Mouse (Mus musculus) naive thymus-derived CD4-positive, alpha-beta T cell, adult 2 months (primary cell): ENCODE measurements around the gene Shank2.

Experiments
- DNase-seq: peaks from one replicate; pipeline ENCODE4 v3.0.0-alpha.2; 2011; ENCODE audit warnings: low read depth

Gene Shank2

DNA sequence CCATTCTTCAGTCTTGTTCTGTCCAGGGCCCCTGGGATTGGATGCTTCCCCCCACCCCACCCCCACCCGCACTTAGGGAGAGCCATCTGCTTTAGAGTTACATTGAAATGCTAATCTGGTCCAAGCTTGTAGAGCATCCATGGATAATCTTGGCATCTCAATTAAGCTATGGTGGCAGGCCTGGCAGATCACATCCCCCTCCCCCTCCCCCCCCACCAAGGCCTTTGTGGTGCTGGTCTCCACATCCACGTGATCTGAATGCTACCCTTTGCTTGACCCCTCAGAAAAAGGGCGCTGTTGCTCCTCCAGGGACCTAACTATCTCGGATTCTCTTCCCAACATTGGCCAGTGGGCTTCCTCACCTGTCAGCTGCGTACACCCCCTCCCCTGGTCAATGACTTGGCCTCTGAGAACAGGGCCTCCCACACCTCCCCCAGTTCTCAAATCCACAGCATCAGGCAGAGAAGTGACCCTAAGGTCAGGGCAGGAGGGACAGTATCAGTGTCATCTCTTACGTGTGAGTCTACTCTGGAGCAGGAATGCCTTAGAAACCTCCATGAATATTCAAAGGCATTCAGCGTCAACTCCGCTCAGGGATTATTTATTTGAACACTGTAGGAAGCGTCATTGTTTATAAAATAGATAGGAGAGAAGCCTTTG is 104.8 kb downstream of the Shank2 start:
- DNase-seq: no peak

DNA sequence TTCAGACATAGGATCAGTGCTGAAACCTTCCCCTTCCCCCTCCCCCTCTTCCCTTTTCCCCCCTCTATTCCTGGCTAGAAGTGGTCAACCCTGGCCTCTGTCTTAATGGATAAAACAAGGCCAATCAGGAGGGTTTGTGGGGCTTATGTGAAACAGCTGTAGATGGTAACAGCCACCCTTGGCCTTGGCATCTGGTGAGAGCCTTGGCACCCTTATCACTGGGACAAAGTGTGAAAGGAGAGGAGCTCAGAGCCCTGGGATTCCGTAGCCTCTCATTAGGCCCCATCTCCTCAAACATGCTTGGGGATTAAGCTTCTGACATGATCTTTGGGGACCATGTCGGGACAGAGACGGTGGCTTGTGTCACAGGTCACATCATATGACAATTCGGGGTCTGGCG is 106.4 kb downstream of the Shank2 start:
- no peak for DNase-seq

DNA sequence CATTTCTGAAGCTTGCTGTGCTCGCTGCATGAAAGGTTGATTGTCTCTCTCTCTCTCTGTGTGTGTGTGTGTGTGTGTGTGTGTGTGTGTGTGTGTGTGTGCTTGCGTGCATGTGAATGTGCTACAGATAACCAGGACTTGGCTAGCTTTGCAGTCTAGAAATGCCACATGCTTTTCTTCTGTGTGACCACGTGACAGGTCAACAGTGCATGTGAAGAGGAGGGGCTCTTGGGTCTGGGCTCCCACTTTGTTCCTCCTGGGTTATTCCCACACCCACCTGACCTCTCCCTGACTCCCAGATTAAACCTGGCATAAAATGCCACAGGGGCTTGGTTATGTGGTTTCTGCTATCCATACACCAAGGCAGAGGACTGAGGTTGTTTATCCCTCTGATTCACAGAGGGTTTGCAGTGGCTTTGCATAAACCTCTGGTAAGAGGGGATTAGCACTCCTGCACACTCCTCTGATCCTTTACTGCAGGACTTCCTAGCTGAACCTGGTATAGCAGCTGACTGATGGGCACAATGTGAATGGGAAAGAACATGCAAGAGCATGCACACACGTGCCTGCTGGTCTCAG is 109.4 kb downstream of the Shank2 start:
- DNase-seq: no peak

DNA sequence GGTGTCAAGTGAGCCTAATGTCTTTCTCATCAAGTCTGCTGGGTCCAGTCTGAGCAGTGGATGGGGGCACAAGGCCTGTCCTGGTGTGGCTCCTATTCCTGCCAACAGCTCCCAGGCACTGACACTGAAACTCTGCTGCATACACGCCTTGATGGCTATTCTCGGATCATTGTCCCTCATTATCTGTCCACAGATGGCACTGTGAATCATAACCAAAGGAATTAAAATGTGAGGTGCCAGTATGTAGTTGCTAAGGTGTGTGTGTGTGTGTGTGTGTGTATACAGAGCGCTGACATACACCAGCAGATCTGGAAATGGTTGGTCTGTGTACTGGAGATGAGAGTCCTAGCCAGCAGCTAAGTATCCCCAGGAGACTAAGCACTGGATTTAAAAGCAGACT is 110.3 kb downstream of the Shank2 start:
- no peak for DNase-seq

DNA sequence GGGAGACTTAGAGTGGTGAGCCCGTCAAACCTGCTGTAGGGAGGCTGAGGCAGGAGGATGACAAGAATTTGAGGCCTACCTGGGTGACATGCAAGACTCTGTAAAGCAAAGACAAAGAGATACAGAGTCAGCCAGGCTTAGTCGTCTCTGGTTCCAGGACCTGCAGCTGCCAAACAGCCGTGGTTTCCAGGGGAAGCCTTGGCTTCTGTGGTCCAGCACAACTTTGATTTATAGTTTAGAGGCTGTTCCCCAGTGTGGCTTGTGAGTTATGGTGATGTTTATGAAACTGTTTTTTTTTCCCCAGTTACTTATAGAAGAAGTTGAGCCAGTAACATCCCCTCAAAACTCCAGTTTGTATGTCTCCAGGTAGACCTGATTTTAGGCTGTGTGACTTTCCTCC is 112.5 kb downstream of the Shank2 start:
- DNase-seq: no peak

DNA sequence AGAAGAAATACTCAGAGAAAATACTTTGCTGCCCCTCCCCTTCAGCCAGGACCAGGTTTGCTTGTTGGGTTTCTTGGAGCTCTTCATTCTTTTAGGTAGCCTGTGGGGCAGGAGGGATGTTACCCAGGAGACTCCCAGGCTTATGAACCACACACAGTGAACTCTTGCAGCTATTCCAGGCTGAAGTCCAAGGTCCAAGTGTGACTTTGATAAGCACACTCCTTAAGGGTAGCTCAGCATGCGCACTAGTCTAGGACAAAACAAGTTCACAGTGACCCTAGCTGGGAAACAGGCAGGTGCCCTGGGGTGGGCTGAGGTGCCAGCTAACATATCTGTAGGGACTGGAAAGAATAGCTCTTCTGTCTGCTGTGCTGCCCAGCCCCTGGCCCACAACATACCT is 117.8 kb downstream of the Shank2 start:
- no peak for DNase-seq

DNA sequence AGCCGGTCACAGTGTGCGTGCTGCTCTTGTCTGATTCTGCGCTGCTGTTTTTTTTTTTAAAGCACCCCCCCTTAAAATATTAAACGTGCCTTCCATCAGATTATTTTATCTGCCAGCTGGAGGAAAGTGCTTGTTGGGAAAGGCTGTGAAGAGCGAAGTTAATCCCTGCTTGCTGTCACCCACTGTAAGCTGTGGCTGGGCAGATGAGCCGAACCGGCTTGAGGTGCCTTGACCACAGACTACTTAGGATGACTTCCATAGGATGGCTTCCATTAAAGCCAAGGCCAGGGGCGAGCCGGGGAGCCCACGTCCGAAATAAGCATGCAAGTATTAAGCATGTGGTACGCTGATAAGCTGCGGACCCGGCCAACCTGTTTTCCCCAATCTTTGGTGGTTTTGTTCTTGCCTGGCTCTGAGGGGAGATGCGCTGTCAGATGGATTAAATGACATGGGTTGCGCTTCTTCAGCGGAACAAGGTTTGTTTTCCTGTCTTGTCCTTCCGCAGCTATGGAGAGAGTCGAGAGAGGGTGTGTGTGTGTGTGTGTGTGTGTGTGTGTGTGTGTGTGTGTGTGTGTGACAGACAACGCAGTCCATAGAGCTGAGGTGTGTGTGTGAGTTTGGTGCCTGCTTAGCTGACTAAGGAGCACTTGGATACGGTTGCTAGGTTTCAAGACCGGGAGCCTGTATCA is 131.1 kb downstream of the Shank2 start:
- no peak for DNase-seq

DNA sequence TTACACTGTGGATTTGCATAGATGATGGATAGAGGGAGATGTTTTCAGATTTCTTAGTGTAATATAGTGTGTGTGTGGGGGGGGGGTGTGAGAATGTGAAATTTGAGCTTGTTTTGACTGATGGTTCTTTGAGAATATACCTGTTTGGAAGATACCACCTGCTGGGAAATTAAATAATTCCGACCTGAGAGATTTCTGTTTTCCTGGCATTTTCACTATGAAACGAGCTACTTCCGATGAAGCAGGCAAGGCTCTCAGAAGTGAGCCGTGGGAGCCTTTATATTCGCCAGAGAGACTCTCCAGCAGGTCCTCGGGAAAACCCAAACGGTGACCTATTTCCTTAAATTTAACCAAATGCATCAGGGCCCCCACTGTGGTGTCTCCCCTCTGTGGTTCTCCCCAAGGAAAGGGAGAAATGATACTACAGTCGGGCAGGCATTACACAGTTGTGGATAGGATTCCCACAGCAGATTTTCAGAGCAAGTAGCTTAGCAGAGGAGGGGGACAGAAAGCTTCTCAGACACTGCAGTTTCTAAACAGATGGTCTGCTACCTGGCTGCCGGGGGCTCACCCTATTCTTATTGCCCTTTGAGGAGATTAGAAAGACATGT is 131.8 kb downstream of the Shank2 start:
- DNase-seq: no peak

DNA sequence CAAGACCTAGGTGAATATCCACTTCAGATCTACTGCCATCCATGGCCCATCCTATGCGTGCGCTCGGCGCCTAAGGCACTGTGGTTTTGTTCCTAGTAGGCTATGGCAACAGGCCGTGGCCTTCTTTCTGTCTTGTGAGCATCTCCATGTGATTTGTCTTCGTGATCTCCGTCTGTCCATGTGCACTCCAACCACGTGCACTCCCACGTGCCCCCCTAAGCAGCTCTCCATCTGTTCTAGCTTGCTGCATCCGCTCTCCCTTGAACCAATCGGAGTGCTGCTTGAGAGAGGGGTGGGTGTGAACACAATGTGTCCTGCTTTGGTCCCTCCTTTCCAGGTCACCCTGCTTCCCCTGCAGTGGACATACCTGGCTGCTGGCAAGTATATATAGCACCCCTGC is 133.0 kb downstream of the Shank2 start:
- no peak for DNase-seq

DNA sequence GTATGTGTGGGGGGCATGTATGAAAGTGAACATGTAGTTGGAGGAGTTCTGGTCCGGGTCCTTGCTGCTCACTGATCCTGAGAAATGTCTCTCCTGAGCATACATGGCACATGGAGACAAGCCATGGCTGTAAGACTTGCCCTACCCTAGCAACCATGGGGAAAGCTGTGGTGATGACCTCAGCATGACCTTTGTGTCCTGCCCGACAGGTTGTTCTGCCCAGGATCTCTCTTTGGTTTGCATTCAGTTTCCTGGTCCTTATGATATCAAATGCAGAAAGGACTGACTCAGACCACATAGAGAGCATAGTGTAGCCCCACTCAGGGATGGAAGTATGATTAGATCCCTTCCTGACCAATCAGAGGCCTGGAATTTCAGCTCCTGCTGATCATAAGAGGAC is 136.1 kb downstream of the Shank2 start:
- no peak for DNase-seq

DNA sequence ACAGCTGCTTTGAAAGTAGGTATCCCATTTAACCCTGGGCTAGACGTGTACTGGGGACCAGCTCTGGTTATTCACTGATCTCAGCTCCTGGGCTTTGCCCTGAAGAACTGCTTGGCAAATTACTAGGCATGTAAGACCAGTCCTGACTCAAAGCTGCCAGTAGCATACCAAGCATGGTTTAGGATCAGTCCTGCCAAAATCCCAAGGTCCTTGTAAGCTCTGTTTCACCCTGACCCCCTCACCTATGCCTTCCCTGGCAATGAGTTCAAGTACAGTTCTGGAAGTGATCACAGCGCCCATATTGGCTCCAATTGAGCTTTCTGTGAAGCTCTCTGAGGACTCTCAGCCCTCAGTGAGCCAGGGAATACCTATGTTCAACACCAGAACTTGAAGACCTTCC is 136.7 kb downstream of the Shank2 start:
- no peak for DNase-seq

DNA sequence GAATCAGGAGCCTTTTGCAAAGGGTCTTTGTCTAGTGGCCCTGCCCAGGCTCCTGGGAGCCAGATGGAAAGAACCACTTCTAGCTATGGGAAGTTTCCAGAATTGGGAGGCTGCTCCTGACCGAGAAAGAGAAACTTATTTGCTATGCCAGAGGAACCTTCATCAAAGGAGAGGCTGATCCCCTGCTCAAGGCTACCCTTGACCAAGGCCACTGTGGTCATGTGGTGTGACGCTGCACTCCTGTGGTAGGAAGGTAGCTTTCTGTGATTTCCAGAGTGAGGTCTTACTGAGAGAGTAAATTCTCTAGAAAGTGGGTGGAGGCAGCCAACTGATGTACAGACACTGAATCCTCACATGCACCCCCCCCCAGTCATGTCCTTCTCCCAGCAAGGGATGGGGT is 138.0 kb downstream of the Shank2 start:
- no peak for DNase-seq

DNA sequence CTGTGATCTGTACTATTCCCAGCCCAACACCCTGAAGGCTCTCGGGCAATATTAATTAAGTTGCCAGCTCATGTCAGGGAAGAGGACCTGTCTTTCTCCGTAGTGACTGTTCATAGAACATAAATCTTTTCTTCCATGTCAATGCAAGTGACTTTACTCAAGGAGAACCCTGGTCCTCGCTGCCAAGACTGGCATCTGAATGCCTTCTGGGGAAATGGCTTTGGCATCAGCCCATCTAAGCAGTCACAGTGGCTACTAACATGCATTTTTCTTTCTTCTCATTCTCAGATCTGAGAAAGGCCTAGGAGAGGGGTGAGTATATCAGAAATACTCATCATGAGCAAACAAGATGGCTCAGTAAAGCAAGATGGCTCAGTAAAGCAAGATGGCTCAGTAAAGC is 138.7 kb downstream of the Shank2 start:
- DNase-seq: no peak

DNA sequence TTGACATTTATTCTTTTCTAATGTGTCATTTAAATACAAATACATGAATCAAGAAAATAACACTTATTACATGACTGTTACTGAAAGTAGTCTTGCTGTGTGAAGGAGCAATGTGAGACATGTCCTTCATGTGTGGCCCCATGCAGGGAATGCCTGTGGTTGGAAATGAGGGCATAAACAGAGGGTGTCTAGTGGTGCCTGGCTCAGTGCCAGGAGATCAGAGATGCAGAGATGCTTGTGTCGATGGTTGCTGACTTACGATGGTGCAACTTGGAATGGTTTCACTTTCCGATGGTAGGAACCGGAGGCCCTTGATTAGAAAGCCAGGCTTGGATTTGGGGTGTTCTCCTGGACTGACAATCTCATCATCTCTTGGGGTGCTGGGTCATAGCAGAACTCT is 140.3 kb downstream of the Shank2 start:
- DNase-seq: no peak

DNA sequence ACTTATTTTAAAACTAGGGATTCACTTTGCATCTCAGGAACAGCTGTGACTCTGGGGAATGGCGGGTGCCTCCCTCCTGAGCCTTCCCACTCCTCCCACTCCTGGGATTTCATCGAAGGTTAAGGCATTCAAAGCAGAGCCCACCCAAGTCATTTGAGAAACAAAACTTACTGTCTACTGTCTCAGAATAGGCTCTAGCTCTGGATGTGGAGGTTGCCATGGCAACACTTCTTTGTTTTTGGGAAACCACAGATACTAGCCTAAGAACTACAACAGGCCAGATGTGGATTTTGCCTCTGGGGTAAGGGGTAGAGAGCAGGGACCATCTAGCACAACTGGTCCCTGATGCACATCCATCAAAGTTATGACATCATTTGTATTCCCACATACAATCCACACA is 142.2 kb downstream of the Shank2 start:
- DNase-seq: no peak

DNA sequence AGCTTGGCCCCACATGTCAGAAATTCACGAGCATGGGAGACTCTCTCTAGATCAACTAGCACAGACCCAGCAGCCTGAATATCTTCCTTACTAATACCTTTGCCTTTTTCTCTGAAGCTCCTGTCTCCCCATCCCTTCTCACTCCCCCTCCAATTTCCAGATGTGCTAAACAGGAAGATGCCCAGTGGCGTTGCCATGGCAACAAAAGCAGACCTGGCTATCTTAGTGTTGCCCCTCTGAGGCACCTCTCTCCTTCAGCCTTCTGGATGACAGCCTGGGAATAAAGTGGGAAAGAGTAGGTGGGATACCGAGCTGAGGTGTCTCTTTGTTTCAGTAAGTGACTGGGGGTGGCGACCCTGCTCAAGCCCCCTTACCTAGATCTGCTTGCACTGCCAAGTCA is 146.4 kb downstream of the Shank2 start:
- no peak for DNase-seq

DNA sequence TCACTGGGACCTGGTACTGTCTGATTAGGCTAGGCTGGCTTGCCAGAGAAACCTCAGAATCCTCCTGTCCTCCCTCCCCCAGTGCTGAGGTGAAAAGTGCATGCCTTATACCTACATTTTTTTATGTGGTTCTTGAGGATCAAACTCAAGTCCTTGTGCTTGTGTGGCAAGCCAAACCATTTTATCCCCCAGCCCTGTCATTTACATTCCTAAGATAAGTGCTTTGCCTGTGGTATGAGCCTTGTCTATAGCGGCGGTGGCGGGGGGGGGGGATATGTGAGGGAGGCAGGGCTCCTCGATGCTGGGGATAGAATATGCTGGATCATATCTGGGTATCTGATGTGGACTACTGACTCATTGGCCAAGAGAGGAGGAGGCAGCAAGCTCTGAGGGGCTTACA is 151.4 kb downstream of the Shank2 start:
- DNase-seq: no peak

DNA sequence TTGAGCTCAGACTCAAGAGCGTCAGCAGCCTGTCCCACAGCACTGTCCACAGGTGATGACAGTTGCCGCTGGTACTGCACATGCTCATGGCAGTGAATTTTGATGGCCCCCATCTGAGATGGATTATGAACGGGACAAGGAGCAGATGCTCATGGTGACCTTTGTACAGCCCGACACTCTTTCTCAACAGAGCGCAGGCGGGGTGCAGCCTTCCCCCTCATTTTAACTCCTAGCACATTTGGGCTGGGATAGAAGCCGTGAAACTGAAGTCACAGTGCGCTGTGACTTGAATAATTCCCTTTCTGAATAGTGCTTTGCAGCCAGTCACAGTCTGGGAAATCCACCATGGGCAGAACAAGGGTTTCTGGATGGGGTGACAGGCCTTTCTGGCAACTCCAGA is 152.0 kb downstream of the Shank2 start:
- DNase-seq: no peak

DNA sequence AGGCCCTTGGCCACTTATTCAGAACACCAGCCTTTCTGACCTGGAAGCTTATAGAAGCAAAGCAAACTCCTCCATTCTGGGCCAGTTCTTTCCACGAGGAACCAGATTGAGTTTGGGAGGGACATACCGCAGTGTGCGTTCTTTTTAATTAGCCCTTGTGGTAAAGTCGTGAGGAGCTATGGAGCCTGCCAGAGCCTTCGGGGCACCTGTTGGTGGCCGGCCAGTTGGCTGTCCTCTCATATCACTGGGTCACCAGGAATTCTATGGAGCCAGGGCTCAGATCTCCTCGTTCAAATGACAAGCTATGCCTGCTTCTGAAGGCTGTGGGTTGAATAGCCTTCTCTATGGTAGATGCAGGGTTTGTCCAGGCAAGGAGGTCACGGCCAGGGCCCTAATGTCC is 156.2 kb downstream of the Shank2 start:
- no peak for DNase-seq

DNA sequence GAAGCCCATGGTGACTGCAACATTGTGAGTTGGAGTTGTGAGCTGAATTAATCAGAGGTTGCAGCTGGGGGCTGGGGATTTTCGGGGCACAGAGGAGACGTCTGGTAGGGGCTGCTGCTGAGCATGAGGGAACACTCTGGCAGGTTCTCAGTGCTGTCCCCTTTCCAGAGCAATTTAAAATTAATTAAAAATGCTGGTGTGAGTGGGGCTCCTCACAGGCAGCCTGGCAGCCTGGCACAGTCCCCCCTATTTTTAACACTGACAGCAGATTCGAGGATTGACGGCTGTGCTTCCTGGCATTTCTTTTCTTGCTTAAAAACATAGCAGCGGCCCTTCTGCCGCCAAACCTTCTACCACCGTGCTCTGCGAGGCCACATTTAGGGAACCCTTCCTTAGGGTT is 157.8 kb downstream of the Shank2 start:
- DNase-seq: no peak

DNA sequence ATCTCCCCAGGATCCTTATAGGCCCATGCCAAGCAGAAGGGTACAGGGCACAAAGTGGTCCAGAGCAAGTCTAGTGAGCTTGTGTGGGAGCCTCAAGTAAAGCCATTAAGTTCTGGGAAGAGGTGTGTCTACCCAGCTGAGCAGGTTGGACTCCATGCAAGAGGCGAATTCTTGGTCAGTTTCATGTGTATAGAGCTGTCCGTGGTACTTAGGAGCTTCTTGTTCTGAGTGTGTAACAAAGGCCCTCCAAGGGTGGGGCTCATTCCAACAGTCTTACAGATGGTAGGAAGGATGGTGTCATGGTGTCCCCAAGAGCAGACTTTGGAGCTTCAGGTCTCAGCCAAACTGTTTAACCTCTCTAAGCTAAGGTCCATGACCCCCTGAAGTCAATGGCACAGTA is 158.3 kb downstream of the Shank2 start:
- no peak for DNase-seq

DNA sequence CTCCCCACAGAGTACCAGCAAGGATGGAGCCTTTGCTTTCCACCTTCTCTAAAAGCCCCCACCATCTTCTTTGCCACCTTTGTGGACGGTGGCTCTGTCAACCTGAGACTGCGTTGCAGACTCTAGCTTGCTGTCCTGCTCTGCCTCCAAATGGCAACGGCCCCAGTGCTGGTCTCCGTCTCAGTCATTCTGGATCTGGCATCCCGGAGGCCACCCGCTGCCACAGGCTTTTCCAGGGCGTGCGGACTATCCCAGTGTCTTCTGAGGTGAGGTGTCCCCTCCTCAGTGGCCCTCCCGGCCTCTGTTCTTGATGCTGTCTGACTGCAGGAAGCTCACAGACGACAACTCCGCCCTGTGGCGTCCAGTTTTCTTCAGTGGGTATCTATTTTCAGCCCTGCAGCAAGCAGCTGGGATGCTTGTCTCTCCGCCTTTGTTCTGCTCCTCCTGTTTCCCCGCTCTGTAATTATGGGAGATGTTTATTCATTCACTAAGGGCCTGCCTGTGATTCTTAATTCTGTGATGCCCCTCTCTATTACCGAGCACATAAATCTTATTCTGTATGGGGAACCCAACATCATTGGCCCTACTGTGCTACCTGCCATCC is 159.0 kb downstream of the Shank2 start:
- DNase-seq: no peak

DNA sequence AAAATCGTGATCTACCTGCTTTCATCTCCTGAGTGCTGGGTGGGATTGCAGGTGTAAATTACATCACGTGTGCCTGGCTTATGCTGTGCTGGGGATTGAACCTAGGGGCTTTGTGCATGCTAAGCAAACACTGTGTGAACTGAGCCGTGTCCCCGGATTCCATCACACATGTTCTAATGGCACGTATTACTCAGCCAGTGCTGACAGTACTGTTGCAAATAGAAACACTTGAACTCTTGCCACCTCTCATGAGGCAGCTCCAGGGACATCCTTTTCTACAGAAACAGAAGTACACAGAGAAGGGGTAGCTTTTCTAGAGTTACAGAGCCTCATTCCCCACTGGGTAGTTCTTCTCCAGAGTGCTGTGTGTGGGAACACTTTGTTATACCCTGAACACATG is 168.5 kb downstream of the Shank2 start:
- DNase-seq: no peak
